Mouse (Mus musculus) cerebellum, postnatal 4 days (tissue): ENCODE measurements at regions not wholly inside any gene's neighbourhood (a gene's known extent, or its start where the extent isn't known, plus 50 kb on each side); places are given as distances from the start of the nearest gene placed in this dataset.
A peak's percentile ranks its signal among the peaks of the same experiment; 100 is the strongest.

ENCODE experiments used
- DNase-seq, 2 experiments: peaks; one replicate each; pipeline ENCODE4 v3.0.0; 2022; ENCODE audit warnings: low spot score in 2 of 2, mixed read lengths in 1 of 2

DNA sequence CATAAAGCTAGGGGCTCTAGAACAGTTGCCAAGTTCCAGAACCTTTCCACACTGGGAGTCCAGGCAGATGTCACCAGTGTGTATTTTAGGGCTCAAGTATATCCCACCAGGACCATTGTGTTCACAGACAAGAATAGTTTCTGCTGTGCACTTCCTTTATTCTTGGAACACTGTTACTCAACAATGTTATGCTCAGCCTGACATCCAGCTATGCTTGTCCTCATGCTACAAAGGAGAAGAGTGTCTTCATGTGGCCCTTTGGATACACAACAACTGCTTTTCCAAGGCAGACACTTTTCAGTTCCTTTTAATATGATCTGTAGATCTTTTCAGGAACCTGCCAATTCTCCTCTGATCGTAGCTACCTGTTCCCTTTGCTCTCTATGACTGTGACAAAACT is 270.4 kb upstream of the Dab2 start:
- DNase-seq, result no peak

DNA sequence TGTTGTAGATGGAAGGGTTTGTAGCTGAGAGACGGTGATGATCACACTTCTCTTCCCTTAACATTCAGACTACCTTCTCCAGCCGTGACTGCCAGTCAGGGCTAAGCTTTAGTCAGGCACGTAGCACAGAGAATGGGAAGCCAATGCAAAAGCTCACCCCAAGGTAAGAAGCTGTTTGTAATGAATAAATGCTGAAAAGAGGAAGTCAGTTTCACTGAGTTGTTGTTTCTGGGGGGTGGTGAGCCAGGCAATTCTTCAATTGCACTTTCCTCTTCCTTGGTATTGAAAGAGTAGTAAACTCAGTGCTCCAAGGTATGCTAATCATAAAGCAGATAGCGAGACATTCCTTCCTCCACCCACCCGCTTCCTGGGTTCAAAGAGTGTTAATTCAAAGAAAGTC is 269.2 kb upstream of the Dab2 start:
- no peak for DNase-seq

DNA sequence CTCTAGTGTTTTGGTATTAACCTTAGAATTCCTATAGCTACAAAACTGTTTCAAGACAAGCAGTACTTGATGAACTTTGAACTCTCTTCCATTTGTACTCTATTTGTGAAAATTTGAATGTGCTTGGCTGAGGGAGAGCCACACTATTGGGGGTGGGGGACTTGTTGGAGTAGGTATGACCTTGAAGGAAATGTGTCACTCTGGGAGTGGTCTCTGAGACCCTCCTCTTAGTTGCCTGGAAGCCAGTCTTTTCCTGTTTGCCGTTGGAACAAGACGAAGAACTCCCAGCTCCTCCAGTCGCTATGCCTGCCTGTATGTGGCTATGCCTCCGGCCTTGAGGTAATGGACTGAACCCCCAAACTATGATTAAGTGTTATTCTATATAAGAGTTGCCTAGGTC is 265.4 kb upstream of the Dab2 start:
- no peak for DNase-seq

DNA sequence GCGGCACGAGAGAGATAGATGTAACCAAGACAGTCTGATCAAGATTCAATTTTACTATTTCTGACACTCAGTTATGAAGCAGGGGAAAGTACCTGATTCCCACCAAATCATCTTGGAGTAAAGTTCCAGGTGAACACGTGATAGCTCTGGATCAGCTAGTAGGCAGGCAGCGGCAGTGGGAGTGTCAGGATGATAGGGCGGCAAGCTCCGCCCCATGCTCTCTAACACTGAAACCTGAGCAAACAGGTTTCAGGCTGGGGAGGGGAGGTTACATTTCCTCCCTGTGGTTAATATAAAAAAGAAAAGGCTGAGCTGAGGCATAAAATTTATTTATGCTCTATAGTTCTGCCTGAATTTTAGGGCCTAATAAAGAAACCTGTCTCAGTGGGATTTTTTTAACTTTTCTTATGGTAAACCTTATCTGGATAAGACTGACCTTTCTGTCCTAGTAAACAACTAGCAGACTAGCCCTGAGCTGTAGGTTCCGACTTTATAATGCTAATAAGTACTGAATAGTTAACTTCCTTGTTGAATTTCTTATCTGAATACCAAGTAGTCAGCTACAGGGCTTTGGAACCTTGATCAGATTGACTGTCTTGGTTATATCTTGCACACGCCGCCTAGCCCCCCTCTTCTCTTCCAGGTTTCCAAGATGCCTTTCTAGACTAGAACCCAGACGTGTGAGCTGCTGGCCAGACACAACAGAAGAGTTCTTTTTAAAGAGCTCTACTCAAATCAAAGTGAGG is 254.9 kb upstream of the Dab2 start:
- no peak for DNase-seq

DNA sequence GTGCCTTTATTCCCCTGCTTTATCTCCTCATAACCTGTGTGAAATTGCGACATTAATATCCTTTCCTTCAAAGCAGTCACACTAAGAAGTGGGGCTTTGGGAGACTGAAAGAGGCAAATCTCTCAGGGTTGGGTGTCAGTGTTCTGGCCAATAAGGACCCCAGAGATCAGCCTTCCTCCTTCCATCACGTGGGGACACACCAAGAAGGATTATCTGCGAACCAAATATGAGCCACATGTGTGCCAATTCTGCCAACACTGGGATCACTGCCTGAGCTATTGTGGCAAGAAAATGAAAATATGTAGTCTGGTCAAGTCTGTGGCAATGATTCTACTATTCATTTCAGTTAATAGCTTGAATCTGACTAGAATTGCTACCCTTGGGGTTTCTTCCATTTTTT is 243.9 kb upstream of the Dab2 start:
- no peak for DNase-seq

DNA sequence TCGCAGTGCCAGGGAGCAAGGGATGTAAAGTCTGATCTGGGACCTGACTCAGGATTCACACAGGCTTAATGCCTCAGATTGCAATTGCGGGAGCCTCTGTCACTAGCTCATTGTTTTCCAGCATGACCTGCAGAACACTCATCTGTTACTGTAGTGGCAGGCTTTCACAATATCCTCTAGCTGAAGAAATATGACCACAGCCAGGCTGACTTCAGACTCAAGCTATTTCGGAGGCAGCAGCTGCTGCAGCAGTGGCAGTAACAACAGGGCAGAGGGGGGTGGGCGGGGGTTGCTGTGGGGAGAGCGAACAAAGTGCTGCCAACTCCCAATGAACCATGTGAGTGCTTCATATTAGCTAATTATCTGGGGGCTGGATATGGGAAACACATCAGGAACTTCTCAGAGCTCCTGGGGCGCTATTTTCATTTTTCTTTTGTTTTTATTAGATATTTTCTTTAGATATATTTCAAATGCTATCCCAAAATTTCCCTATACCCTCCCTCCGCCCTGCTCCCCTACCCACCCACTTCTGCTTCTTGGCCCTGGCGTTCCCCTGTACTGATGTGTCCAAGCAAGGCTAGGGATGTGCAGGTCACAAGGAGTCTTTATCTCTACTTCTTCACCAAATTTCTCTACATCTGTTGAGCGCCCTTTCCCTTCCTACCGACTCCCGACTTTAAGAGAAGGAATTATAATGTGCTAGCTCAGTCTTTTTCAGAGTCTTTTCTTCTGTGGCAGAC is 242.5 kb upstream of the Dab2 start:
- no peak for DNase-seq

DNA sequence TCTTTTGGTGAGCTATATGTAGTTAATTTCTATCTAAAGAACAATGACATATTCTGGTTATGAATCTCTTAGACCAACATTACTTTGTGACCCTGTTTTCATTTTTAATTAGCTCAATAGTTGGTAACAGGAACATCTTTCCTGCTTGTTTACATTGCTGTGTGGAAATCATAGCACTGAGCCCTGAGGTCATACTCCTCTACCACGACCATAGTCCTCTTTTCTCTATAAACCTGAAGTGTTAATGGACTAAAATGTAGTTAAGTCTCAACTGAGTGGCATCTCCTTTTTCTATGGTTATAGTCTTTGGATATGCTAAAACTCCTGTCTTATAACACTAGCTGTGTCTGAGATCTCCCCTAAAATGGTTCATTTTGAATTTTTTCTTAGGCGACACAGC is 240.2 kb upstream of the Dab2 start:
- DNase-seq, result no peak

DNA sequence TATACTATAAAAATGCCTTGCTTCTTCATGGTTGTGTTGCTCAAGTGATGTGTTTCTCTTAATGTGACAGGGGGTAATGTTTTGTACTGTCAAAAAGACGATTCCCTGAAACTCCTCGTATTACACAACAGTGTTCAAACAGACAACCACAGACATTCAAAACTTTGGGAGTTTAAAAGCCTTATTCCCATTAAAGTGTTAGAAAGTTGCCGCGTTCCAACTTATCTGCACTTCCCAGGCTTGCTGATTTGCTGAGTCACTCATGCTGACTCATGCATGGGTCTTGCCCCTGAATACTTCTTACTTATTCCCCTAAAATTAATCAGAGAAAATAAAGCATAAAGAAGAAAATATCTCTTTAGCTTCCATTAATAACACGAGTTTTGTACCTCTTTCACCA is 239.8 kb upstream of the Dab2 start:
- DNase-seq, result no peak

DNA sequence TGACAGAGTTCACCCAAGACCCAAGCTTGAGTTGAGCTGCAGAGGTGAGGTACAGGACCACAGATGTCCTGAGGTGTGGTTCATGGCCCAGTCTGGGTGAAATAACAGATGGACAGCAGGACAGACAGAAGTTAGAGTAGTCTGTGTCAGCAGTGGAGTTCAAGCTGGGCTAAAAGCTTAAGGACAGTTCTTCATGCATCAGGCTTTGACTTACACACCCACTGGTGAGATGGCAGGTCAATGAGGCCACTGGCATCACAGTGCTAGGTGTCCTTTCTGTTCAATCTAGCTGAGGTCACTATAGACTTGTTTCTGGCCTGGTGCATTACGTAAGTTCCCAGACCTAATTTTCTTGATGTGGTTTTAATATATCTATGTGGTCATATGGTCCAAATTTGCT is 238.9 kb upstream of the Dab2 start:
- no peak for DNase-seq

DNA sequence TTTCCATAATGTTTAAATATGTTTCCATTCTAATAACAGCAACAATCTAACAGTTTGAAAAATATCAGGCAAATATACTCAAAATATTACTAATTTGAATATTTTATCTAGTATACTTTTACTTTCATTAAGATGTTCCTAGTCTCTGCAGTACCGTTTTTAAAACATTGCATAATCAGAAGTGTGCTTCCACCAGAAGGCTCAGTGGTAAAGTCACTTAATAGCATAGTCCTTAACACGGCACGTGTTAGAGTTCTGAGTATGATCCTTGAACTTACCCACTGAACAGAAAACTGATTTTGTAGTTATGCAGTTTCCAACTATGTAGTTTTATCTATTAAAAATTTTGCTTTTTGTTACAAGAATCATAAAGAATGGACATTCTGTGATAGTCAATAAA is 234.5 kb upstream of the Dab2 start:
- no peak for DNase-seq

DNA sequence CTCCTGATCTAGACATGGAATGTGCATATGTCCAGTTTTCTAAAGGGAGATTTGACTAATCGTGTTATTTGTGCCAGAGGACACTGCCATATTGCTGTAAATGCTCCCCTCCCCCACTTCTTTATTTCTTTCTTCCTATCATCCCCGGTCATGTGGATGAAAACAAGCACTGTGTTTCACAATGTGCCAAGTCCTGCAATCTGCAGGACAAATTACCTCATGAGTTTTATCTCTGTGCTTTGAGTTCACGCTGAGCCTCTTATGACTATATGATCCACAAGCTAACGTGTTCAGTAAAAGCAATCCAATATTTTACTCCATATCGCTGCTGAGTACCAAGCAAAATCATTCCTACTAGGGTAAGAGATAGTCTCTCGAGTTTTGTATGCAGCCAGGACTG is 232.2 kb upstream of the Dab2 start:
- DNase-seq, result no peak

DNA sequence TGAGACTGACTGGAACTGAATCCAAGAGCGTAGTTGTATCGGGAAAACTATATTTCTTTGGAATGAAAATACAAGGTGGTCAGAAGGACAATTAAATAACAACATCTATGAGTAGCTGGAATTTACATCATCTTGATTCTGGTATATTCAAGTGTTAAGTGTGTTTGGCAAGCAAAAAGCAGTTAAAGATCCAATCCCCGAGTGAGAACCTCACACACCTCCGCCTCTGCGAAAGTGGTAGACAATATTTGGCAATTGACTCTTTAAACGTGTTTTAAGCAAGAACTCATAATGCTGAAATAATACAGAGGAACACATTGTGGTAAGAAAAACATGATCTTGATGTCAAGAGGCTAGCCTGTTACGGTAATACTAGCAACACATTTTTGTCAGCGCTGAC is 231.2 kb upstream of the Dab2 start:
- no peak for DNase-seq

DNA sequence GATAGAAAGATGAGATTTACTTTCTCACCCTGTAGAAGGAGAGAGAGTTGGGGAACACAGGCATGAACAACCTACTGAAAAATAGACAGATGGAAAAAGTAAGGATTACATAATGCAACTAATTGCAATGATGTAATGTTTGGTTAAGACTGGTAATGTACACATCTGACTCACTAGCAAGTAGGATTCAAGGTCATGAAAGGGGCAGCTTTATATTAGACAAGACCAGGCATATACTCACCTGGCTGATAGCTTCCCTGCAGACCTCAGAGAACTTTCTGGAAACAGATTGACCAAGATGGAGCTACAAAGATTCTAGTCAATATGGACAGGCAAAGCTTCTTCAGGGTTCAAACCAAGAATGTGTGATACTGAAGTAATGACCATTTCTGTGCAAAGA is 227.7 kb upstream of the Dab2 start:
- DNase-seq, result no peak

DNA sequence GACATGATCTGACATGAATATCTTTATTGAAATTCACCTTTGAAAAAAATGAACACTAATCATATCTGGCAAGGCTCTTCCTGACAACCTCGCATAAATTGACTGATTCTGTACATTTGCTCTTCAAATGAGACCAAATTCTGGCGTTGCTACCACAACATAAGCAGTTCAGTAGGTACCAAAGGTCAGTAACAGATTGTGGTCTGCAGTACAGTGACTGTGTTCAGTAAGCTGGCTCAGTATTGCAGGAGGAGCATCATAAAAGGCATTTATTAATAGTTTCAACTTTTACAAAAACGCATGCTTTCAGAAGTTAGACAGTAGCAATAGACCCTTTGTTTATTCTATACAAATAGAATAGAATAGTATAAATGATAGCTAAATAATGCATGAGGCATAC is 226.7 kb upstream of the Dab2 start:
- no peak for DNase-seq

DNA sequence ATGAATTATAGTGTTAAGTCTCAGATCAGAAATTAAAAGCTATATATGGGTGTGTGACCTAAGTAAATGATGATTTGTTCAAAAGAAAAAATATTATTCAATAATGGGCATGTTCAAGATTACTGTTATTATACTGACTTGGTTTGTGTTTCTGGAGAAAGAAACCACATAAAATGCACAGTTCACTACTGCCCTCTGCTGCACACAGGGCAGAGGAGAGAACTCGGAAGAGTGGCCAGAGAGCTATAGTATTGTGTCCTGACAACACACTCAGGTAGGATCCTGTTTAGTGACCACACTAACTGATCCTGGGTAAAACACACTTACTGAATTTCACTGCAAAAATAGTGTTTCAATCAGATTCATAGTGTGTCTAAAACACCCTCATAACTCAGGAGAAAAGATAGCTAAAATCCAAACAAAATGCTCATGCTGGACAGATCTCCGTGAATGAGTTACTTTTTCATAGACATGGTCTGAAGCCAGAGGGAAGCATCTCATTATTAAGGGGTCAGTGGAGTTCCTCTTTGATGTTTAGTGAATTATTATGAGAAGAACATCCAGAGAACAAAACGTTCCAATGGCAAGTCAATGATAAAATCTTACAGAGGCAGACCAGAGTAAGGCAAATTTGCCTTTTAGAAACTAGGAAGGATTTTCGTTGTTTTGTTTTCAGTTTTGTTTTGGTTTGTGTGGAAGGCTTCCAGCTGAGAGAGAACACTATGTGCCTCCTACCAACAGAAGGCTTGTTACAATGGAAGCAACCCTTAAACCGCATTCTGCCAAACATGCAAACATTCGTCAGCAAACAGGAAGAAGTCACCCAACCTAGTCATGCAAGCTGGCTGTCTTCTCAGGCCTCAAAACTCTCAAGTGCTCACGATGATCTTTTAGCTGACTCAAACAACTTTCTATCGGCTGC is 218.6 kb upstream of the Dab2 start:
- DNase-seq, result peak; percentile 22 to 33

DNA sequence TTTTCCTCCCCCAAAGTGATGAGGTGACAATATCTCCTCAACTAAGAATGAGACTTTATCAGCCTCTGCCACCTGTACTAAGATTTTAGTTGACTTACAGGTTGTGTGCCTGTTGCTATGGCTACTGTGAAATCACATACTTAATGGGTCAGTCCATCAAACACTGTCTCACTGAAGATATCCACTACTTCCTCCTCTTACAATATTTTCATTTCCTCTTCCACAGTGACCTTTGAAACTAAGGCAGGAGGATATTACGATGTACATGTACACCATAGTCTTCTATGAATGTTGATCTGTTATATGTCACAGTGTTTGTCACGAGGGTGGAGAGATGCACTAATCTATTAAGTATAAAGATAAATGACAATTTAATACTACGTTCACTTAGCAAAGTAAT is 212.4 kb upstream of the Dab2 start:
- no peak for DNase-seq

DNA sequence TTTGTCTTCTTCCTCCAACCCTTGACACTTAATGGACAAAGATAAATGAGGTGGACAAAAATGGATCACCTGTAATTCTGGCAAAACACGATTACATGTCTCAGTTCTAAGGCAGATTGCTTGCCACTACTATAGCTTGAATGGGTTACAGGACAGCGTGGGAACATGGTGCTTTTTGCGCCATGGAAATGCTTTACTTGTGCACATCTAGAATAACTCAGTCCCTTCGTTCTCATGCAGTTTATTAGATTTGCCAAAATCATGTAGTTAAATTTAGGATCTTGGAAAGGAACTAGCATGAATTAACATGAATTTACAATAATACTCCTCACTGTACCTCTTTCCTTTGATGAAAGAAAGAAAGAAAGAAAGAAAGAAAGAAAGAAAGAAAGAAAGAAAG is 211.1 kb upstream of the Dab2 start:
- DNase-seq, result no peak

DNA sequence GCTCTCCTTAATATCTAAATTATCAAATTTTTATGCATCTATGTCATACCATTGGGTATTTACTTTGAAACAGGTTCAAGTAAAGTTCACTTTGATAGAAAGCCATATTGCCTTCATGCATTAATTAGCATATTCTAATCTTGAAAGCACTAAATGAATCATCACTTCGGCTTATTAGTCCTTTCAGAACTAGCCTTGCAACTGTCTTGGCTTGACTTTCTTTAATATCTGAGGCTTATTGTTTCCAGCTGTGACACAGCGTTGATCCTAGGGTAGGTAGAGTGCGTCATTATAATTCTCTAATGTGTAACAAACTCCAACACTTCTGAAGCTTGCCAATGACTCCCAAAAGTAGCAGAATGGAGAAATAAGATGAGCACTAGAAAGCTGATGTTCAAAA is 169.9 kb upstream of the Dab2 start:
- DNase-seq, result no peak

DNA sequence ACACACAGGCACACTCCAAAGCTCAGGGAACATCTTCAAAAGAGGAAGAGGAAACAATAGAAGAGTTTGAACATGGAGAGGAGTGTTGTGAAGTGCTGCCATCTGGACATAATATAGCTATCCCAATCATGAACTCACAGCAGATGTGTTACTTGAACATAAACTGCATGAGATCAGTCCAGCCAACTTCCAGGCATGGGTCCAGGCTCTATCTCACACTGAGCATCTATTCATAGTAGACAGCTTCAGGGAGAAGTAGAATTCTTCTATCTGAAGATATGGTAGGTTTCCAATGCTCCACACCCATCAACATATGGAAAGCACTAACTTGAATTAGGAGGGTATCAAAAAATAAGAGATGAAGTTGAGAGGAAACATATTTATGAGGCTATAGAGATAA is 167.4 kb upstream of the Dab2 start:
- no peak for DNase-seq

DNA sequence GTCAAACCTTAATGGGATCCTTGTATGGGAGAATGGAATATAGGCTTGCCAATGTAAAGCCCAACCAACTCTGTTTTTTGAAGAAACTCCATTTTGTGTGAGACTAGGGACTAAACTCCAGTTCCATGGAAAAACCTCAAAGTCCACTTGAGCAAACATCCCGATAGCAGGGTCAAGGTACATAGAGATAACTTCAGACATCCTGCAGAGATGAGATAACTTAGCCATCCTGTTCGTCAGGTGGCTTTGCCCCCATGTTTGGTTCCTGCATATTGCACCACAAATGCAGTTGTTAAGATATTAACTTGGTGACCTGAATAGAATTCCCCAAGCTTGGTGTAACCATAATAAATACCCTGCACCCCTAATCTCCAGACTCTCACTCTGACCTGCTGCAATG is 154.5 kb upstream of the Dab2 start:
- DNase-seq, result no peak

DNA sequence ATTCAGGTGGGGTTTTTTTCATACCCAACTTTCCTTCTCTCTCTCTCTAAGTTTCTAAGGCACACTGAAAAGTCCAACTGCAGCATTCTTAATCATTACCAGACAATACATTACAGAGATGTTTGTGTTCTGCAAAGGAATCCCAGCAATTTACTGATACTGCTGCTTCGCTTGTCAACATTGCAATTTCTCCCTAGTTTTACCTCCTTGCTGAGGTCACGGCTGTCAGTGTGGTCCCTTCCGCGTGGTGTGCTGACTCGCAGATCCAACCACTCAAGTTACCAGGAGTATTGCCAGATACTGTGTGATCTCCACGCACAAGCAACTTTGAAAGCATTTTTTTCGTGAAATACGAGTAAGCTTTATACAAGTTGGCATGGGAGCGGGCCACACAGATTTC is 144.9 kb upstream of the Dab2 start:
- DNase-seq, result no peak

DNA sequence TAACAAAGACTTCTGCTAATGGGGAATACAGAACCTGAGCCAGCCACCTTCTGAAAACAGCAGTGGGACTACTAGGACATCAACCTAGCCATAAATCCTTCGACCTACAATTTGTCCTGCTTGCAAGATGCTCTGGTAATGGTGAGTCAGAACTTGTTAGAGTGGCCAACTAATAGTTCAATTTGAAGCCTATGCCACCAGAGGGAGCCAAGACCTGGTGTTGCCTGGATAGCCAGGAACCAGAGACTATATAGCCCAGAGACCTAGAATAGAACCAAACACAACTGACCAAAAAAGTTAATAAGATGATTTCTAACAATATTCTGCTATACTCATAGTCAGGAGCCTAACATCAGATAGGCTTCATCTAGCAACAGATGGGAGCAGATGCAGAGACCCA is 119.3 kb upstream of the Dab2 start:
- no peak for DNase-seq

DNA sequence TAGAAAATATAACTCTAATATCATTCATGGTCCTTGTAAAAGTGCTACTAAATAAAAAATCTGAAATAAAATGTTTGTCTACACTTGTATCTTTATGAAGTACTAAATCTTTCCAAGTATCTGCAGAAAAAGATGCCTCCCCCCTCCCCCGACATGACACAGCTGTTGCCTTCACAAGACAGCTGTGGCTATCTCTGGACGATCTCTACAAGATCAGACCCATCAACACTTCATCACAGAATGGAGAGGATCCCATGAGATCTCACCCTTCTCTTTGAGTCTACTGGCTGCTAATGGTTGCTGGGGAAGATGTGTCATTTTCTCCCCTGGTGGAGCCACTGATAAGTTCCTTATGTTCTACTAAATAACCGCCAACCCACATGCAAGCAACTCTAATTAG is 116.0 kb upstream of the Dab2 start:
- no peak for DNase-seq
